Mouse (Mus musculus): ENCODE measurements at regions not wholly inside any gene's neighbourhood (a gene's known extent, or its start where the extent isn't known, plus 50 kb on each side); places are given as distances from the start of the nearest gene placed in this dataset.

GRCm38 (mm10) chrX:21293666-21294065 lies 118.2 kb upstream of the Gm21876 start:
- peak; percentile 73 for DNase-seq

- DNase-seq: peak; percentile 12
Observed at GRCm38 (mm10) chrX:21295460-21295859, 120.0 kb upstream of the Gm21876 start.

- DNase-seq: no peak
Observed at GRCm38 (mm10) chrX:21297349-21297748, 121.9 kb upstream of the Gm21876 start.

- peak; percentile 12 for DNase-seq
Observed at GRCm38 (mm10) chrX:21334499-21335032, 149.8 kb upstream of the Agtr2 start.

- DNase-seq: no peak
Observed at GRCm38 (mm10) chrX:21344397-21344796, 139.9 kb upstream of the Agtr2 start.

- DNase-seq: peak; percentile 33
Observed at GRCm38 (mm10) chrX:21350503-21350902, 133.8 kb upstream of the Agtr2 start.

GRCm38 (mm10) chrX:21352350-21352749 lies 132.0 kb upstream of the Agtr2 start:
- DNase-seq: peak; percentile 7

GRCm38 (mm10) chrX:21360771-21361667 lies 123.3 kb upstream of the Agtr2 start:
- peak; percentile 18 for DNase-seq

- DNase-seq: no peak
Observed at GRCm38 (mm10) chrX:21385221-21385620, 99.1 kb upstream of the Agtr2 start.

- no peak for DNase-seq
Observed at GRCm38 (mm10) chrX:21389992-21390391, 94.4 kb upstream of the Agtr2 start.

- peak; percentile 10 for DNase-seq
Observed at GRCm38 (mm10) chrX:21393212-21393611, 91.1 kb upstream of the Agtr2 start.

GRCm38 (mm10) chrX:21424797-21425196 lies 59.5 kb upstream of the Agtr2 start:
- DNase-seq: peak; percentile 3

GRCm38 (mm10) chrX:21428081-21428480 lies 56.3 kb upstream of the Agtr2 start:
- no peak for DNase-seq

- DNase-seq: no peak
Observed at GRCm38 (mm10) chrX:21433501-21433900, 50.8 kb upstream of the Agtr2 start.
